Mouse (Mus musculus) gastrocnemius, postnatal 36 days (tissue): ENCODE measurements at regions not wholly inside any gene's neighbourhood (a gene's known extent, or its start where the extent isn't known, plus 50 kb on each side); places are given as distances from the start of the nearest gene placed in this dataset.

Experiments used
- DNase-seq, 2 experiments: peaks; one replicate each; pipeline ENCODE4 v3.0.0; 2022
- intact Hi-C: fragments of 180-260 bp; cut with DNase I; formaldehyde crosslinking; loops from one replicate; pipeline ENCODE4 v1.15.1; 2025

GRCm38 (mm10) chr6:127374464-127375143, 72.0 kb upstream of the Parp11 start:
- intact Hi-C loops: loop anchor here (5.0 kb wide), 2 partner anchors 47 to 227 kb away; no protein-coding TSS in a partner anchor
- peak in 1 of 2 experiments; percentile 29 for DNase-seq

- intact Hi-C loops: loop anchor here (5.0 kb wide), 2 partner anchors 48 to 228 kb away; no protein-coding TSS in a partner anchor
- DNase-seq: no peak
These were observed 71.5 kb upstream of the Parp11 start for GRCm38 (mm10) chr6:127375144-127375529.

- no peak for DNase-seq
- intact Hi-C loops: loop anchor here (5.0 kb wide), 2 partner anchors 48 to 228 kb away; no protein-coding TSS in a partner anchor
These were observed 70.9 kb upstream of the Parp11 start for GRCm38 (mm10) chr6:127375711-127376199.

DNA sequence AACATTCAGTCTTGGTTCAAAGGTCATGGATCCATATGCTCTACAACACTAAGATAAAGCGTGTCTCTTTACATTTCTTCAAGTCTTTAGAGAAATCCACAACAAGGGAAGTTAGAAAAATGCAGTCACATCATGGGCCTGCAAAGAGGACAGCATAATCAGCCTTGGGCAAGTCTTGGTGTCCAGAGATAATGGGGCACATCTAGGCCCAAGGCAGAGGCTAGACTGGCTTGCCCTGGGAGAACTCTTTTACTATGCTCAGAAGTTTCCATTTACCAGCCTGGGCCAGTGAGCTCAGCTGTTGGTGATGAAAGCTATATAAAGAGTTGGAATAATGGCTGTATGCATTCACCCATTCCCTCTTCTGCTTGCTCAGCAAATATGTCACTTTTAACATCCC, 67.9 kb upstream of the Parp11 start:
- intact Hi-C loops: loop anchor here (5.0 kb wide), 2 partner anchors 51 to 231 kb away; no protein-coding TSS in a partner anchor
- DNase-seq: no peak

DNA sequence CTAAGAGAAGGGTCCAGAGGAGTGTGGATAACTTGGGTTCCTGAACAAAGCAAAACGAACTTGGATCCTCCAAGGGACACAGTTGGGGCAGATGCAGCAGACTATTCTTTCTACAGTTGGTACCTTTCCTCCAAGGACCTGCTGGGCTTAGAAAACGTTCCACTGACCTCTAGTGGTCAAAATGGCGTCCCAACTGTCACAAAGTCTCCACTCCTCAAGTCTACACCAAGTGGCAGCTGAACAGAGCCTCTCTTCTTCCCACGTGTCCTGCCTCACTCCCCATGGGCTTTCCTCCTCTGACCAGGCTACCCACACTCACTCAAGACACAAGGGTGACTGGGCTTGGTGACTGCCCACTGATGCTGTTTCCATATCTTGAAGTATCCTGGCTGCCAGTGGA, 67.1 kb upstream of the Parp11 start:
- intact Hi-C loops: loop anchor here (5.0 kb wide), 2 partner anchors 52 to 232 kb away; no protein-coding TSS in a partner anchor
- no peak for DNase-seq

GRCm38 (mm10) chr6:127381148-127381888, 65.3 kb upstream of the Parp11 start:
- no peak for DNase-seq
- intact Hi-C loops: no loop called here

- no peak for DNase-seq
- intact Hi-C loops: no loop called here
These were observed 55.2 kb upstream of the Parp11 start for GRCm38 (mm10) chr6:127391258-127392011.

DNA sequence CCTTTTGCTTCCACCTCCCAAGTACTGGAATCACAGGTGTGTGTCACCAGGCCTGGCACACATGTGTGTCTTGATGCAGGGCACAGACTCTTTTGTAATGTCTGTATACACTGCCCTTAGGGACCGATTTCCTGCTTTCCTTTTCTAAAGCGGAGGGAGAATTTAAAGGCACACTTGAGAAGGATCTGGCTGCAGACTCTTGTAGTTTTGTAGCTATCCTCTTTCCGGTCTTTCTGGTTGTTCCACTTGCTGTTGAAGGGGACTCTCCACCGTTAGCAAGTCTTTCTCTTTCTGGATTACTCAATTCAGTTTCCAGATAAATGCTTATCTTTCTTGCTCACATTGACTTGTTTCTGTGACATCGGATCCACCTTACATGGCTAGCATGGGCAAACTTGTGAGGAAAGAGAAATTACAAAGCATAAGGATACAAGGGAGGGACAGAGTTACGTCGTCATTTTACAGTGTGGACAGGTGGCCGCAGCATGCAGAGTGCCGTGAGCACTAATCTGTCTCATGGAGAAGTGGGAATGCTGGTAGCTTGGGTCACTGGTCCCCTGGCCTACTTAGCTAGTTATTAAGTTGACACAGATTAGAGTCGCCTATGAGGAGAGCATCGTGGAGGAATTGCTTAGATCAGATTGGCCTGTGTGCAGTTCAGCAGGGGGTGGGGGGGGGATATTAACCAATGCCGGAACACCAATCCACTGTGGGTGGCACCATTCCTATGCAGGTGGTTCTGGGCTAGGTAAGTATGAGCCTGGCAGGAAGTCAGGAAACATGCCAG, 54.4 kb upstream of the Parp11 start:
- DNase-seq: no peak
- intact Hi-C loops: no loop called here

GRCm38 (mm10) chr6:127392799-127393172, 53.9 kb upstream of the Parp11 start:
- intact Hi-C loops: no loop called here
- no peak for DNase-seq

GRCm38 (mm10) chr6:127393907-127394600, 52.6 kb upstream of the Parp11 start:
- no peak for DNase-seq
- intact Hi-C loops: no loop called here
